Mouse (Mus musculus) frontal cortex, postnatal 10 days (tissue): ENCODE measurements at regions not wholly inside any gene's neighbourhood (a gene's known extent, or its start where the extent isn't known, plus 50 kb on each side); places are given as distances from the start of the nearest gene placed in this dataset.

Experiments
- DNase-seq, 2 experiments: peaks; one replicate each; pipeline ENCODE4 v3.0.0; 2022; ENCODE audit warnings: low spot score in 2 of 2, mixed read lengths in 1 of 2

GRCm38 (mm10) chrY:89267946-89268345 lies 215.3 kb downstream of the Gm21294 start:
- peak in 1 of 2 experiments; percentile 1 for DNase-seq
